Mouse (Mus musculus) embryonic facial prominence, embryonic 14.5 days (tissue): ENCODE measurements around the gene Tab1. TPM values are rescaled to one million over a fixed set of nuclear protein-coding genes. Genes with fewer than 3 reads are reported as not detected.

Experiments used
- ATAC-seq: fragments of 200-750 bp; cut with Nextera tagmentation; 2 replicates; pipeline ENCODE4 v1.8.0; 2017; ENCODE audit warnings: low read depth, moderate number of reproducible peaks, moderate TSS enrichment
- DNase-seq: peaks from one replicate; pipeline ENCODE4 v3.0.0-alpha.2; 2015; ENCODE audit warnings: low spot score
- H3K27ac ChIP-seq: fragments of 300-500 bp; sonication (generic); replicated peaks from 2 replicates; pipeline ENCODE4 v1.5.1; 2014; ENCODE audit warnings: low read depth, mild to moderate bottlenecking, low read length, moderate library complexity
- H3K27me3 ChIP-seq: fragments of 300-500 bp; sonication (generic); replicated peaks from 2 replicates; pipeline ENCODE4 v1.6.1; 2014; ENCODE audit warnings: low read length; ENCODE audit not compliant: control insufficient read depth, insufficient read depth
- H3K36me3 ChIP-seq: fragments of 300-500 bp; sonication (generic); 2 replicates; pipeline ENCODE4 v1.6.1; 2014; ENCODE audit warnings: low read length, mixed read lengths; ENCODE audit not compliant: control insufficient read depth, insufficient read depth
- H3K4me1 ChIP-seq: fragments of 300-500 bp; sonication (generic); 2 replicates; pipeline ENCODE4 v1.6.1; 2014; ENCODE audit warnings: antibody characterized with exemption, low read length; ENCODE audit not compliant: control insufficient read depth, insufficient read depth
- H3K4me2 ChIP-seq: fragments of 300-500 bp; sonication (generic); 2 replicates; pipeline ENCODE4 v1.6.1; 2014; ENCODE audit warnings: low read depth, mild to moderate bottlenecking, low read length, moderate library complexity, mixed read lengths
- H3K4me3 ChIP-seq: fragments of 300-500 bp; sonication (generic); 2 replicates; pipeline ENCODE4 v1.5.1; 2014; ENCODE audit warnings: low read depth, mild to moderate bottlenecking, low read length
- H3K9ac ChIP-seq: fragments of 300-500 bp; sonication (generic); 2 replicates; pipeline ENCODE4 v1.6.1; 2014; ENCODE audit warnings: low read depth, mild to moderate bottlenecking, low read length, moderate library complexity, mixed read lengths
- H3K9me3 ChIP-seq: fragments of 300-500 bp; sonication (generic); 2 replicates; pipeline ENCODE4 v1.6.1; 2016; ENCODE audit warnings: low read length; ENCODE audit not compliant: control insufficient read depth
- WGBS: fragments of 180-500 bp; shearing (Covaris S2); extraction: QIAGEN DNeasy Blood & Tissue Kit; methylation state at CpG from one replicate; pipeline ENCODE4 v1.1.7; 2014; 5-methylcytosine and 5-hydroxymethylcytosine counted together
- polyA plus RNA-seq: library from polyadenylated mRNA; unstranded; fragments of >200 nt; fragmentation: Nextera tagmentation; extraction: Ambion mirVana; gene quantifications from 2 replicates; pipeline ENCODE4 v1.2.1, GENCODE M21; 2014

The Tab1 gene
- polyA plus RNA-seq, 1 experiment from 2014 or later: 27.6 TPM

GRCm38 (mm10) chr15:80099477-80099876, 33.5 kb upstream of the Tab1 start:
- WGBS: 72% methylated on average over 3 of the region's 3 CpGs
- no peak overlapping the region for H3K4me3 ChIP-seq
- ATAC-seq (no peak), DNase-seq (no peak)
- no peaks in the 10 kb centered on the region for H3K36me3 ChIP-seq
- no peaks in the 10 kb centered on the region for H3K9me3 ChIP-seq
- H3K9ac ChIP-seq: no peak overlapping the region
- H3K27me3 ChIP-seq: no peaks in the 10 kb centered on the region; the same call in 1 of the 2 replicates
- no peak overlapping the region for H3K27ac ChIP-seq
- 0 out of 2 replicates have a peak, but pooled peaks cover 8% of the 10 kb centered on the region for H3K4me1 ChIP-seq
- no peak overlapping the region for H3K4me2 ChIP-seq

- no peak overlapping the region for H3K27ac ChIP-seq
- H3K4me1 ChIP-seq: 0 out of 2 replicates have a peak, but pooled peaks cover 8% of the 10 kb centered on the region
- H3K9me3 ChIP-seq: no peaks in the 10 kb centered on the region
- 81% methylated on average over 3 of the region's 3 CpGs for WGBS
- no peaks in the 10 kb centered on the region for H3K36me3 ChIP-seq
- no peaks in the 10 kb centered on the region; the same call in 1 of the 2 replicates for H3K27me3 ChIP-seq
- ATAC-seq (no peak), DNase-seq (no peak)
- no peak overlapping the region for H3K9ac ChIP-seq
- no peak overlapping the region for H3K4me2 ChIP-seq
- H3K4me3 ChIP-seq: no peak overlapping the region
Measured at GRCm38 (mm10) chr15:80100196-80100595, 32.7 kb upstream of the Tab1 start.

- no peak overlapping the region for H3K27ac ChIP-seq
- no peak for DNase-seq
- 0 out of 2 replicates have a peak, but pooled peaks cover 8% of the 10 kb centered on the region for H3K4me1 ChIP-seq
- no peak overlapping the region for H3K4me2 ChIP-seq
- no peaks in the 10 kb centered on the region for H3K9me3 ChIP-seq
- no peak overlapping the region for H3K4me3 ChIP-seq
- H3K9ac ChIP-seq: no peak overlapping the region
- 74% methylated on average over 10 of the region's 10 CpGs for WGBS
- no peaks in the 10 kb centered on the region for H3K36me3 ChIP-seq
- no peak for ATAC-seq
- H3K27me3 ChIP-seq: no peaks in the 10 kb centered on the region; the same call in 1 of the 2 replicates
Measured at GRCm38 (mm10) chr15:80100871-80101270, 32.1 kb upstream of the Tab1 start.

GRCm38 (mm10) chr15:80101503-80101902, 31.4 kb upstream of the Tab1 start:
- Histone ChIP-seq H3K27me3 (no peaks in the 10 kb centered on the region; the same call in 1 of the 2 replicates), H3K27ac (no peak overlapping the region), H3K9me3 (no peaks in the 10 kb centered on the region), H3K36me3 (no peaks in the 10 kb centered on the region), H3K9ac (no peak overlapping the region), H3K4me2 (no peak overlapping the region), H3K4me3 (no peak overlapping the region), H3K4me1 (0 out of 2 replicates have a peak, but pooled peaks cover 8% of the 10 kb centered on the region)
- DNase-seq (no peak), ATAC-seq (no peak)
- 61% methylated on average over 6 of the region's 6 CpGs for WGBS

- Histone ChIP-seq H3K27me3 (no peaks in the 10 kb centered on the region; the same call in 1 of the 2 replicates), H3K4me1 (0 out of 2 replicates have a peak, but pooled peaks cover 4% of the 10 kb centered on the region), H3K9me3 (no peaks in the 10 kb centered on the region), H3K9ac (no peak overlapping the region), H3K36me3 (no peaks in the 10 kb centered on the region), H3K27ac (no peak overlapping the region), H3K4me3 (no peak overlapping the region), H3K4me2 (no peak overlapping the region)
- no peak for DNase-seq
- WGBS: 81% methylated on average over 6 of the region's 6 CpGs
- no peak for ATAC-seq
Measured at GRCm38 (mm10) chr15:80102495-80102894, 30.4 kb upstream of the Tab1 start.

- H3K36me3 ChIP-seq: no peaks in the 10 kb centered on the region
- no peak overlapping the region for H3K27ac ChIP-seq
- H3K9me3 ChIP-seq: no peaks in the 10 kb centered on the region
- no peak overlapping the region for H3K4me3 ChIP-seq
- no peak for DNase-seq
- H3K4me1 ChIP-seq: no peaks in the 10 kb centered on the region
- no peak overlapping the region for H3K4me2 ChIP-seq
- no peak overlapping the region for H3K9ac ChIP-seq
- H3K27me3 ChIP-seq: no peaks in the 10 kb centered on the region
- 62% methylated on average over 12 of the region's 12 CpGs for WGBS
- ATAC-seq: no peak
Measured at GRCm38 (mm10) chr15:80105490-80106410, 27.2 kb upstream of the Tab1 start.

- no peak overlapping the region for H3K4me3 ChIP-seq
- no peaks in the 10 kb centered on the region for H3K4me1 ChIP-seq
- DNase-seq: no peak
- no peak overlapping the region for H3K9ac ChIP-seq
- H3K9me3 ChIP-seq: no peaks in the 10 kb centered on the region
- H3K27me3 ChIP-seq: no peaks in the 10 kb centered on the region
- whole genome bisulfite sequencing: 90% methylated on average over 8 of the region's 8 CpGs
- no peak overlapping the region for H3K4me2 ChIP-seq
- H3K27ac ChIP-seq: no peak overlapping the region
- no peaks in the 10 kb centered on the region for H3K36me3 ChIP-seq
- no peak for ATAC-seq
Measured at GRCm38 (mm10) chr15:80107143-80107542, 25.8 kb upstream of the Tab1 start.

- H3K4me1 ChIP-seq: no peaks in the 10 kb centered on the region
- H3K9me3 ChIP-seq: no peaks in the 10 kb centered on the region
- no peak overlapping the region for H3K27ac ChIP-seq
- H3K4me3 ChIP-seq: no peak overlapping the region
- ATAC-seq: no peak
- no peaks in the 10 kb centered on the region for H3K36me3 ChIP-seq
- DNase-seq: no peak
- H3K4me2 ChIP-seq: no peak overlapping the region
- WGBS: 94% methylated on average over 3 of the region's 3 CpGs
- H3K9ac ChIP-seq: no peak overlapping the region
- H3K27me3 ChIP-seq: no peaks in the 10 kb centered on the region
Measured at GRCm38 (mm10) chr15:80107575-80107974, 25.4 kb upstream of the Tab1 start.
